Mouse (Mus musculus) c-Kit-positive CD71-negative TER-119-negative erythroid progenitor cells, embryonic 14.5 days (primary cell): ENCODE data around the gene Pfkm.

ENCODE experiments used
- DNase-seq: peaks from one replicate; pipeline ENCODE4 v3.0.0-alpha.2; 2013; ENCODE audit warnings: low read depth

Pfkm gene

DNA sequence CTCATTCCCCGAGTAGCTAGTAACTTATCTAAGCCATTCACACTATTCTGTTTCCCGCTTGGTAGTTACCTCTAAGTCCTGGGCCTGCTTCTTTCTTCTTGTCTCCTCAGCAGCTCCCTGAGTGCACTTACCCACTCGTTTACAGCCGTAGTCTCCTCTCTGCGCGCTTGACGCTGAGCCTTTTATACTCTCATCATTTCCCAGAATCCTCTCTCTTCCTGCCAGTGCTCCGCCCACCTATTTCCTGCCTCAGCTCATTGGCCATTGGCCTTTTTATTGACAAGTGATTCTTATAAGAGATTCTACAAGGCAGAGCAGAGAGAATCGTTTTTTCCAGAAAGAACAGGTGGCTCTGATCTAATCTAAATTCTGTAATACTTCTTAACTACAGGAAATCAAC, 6.1 kb downstream of the Pfkm start:
- DNase-seq = no peak

DNA sequence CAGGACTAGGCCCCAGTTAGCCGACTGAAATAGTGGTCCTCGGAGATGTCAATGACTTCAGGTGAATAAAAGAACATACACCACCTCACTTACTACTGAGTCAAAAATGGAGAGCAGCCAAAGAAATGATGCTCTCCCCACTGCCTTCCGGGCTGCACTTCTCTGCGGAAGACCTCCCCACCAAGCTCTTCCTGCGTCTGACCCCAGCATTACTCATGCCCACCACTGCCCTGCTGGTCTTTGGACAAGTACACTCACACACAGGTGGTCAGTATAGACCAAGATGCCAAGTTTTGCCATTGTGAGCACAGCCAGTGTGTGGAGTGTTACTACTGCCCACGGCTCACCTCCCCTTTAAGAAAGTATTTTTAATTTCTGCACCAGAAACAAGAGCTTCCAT, 10.0 kb downstream of the Pfkm start:
- DNase-seq = no peak

DNA sequence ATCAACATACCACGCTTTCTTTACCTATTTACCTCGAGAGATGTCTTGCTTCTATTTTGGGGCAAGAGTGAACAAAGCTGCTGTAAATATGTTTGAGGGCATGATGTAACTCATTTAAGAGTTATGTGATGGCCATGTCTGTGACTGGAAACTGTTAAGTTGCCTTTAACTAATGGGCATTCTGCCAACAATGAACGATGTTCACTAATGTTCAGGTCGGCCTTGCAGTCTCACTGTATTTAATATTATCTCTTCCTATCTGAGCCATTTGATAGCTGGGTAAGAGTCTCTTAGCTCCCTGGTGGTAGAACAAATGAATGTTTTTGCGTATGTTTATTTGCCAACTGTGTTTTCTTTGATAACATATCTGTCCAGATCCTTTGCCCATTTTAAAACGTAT, 14.1 kb downstream of the Pfkm start:
- no peak for DNase-seq

DNA sequence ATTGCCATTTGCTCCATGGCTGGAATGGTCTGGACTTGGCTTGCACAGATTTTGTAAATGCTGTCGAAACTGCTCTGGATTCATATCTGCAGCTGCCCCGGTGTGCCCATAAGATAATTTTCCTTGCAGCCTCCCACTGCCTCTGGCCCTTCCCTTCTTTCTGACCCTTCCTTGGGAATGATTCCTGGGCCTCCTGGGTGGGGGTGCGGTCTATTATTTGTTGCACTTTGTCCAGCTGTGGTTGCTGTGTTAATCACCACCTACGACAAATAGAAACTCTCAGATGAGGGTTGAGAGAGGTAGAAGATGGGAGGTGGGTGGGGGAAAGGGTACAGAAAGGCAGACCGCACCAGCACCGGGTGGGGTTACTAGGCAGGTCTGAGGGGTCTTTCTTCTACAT, 14.8 kb downstream of the Pfkm start:
- DNase-seq = no peak

DNA sequence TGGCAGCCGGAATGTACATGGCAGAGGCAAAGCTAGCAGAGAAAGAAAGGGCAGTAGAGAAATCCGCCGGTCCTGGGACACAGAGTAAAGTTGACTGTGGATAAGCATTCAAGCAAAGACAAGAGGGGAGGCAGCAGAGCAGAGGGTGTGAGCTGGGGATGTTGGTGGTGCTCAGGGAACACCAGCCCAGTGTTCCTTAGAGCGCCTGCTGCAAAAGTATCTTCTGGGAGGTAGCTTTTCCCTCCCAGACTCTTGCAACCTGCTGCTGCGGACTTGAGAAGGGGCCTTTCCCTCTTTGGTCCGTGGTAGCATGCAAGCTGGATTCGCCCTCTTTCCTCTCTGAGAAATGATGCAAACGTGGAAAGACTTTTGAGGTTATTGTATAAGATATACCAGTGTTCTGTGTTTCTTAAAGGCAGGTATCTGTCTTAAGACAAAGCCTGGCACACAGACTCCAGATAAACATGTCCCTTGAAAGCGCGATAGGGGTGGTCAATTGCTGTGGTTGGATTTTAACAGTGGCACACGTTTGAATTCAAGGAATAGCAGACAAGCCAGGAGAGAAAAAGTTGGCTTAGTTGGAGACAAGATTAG, 15.4 kb downstream of the Pfkm start:
- DNase-seq = no peak

DNA sequence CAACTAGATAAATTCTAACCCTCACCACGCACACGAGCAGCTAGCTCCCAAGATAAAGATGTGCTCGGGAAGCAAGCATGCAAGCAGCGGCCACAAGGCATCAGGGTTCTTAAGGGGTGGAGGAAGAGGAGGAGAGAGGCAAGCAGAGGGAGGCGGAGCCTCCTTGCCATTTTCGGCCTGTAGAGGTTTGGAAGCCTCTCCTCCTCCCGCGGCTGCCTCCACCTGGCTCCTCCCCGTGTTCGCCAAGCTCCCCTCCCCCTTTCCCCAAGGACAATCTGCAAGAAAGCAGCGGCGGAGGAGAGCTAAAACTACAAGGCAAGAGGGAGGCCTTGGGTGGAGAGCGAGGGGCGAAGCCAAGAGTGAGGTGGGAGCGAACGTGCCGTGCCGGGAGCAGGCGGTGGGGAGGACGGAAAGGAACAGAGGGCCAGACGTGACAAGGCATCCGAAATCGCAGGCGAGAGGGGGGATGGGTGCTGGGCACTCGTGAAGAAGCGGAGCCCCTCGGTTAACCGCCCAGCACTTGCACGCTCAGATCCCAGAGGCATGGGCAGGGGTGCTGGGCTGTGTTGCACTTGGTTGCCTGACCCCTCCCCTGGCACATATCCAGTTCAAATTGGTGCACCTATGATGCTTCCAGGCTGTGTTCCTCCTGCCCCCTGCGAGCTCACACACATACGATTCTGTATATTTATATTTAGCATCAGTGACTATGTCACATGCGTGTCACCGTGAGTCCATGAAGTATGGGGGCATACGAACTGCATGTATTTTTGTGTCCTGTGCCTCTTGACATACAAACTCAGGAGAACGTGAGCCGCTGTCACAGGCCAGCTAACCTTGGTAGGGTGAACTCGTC, 16.1 kb downstream of the Pfkm start:
- peak; percentile 56 for DNase-seq

DNA sequence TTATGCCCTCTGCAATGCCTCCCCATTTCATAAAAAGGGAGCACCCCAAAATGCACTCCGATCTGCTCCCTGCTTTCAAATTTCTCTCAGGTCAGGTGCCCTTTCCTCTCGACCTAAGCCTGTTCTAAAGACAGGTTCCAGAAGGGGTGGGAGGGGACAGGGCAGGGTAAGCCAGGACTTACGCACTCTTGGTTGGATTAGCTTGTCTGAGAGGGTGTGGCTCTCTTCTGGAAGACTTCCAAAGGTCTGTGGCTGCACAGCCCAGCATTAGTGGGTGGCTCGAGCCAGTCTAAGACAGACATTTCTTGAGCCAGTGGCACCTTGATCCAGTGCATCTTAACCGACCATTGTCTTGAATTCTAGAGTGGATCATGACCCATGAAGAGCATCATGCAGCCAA, 19.4 kb downstream of the Pfkm start:
- no peak for DNase-seq

DNA sequence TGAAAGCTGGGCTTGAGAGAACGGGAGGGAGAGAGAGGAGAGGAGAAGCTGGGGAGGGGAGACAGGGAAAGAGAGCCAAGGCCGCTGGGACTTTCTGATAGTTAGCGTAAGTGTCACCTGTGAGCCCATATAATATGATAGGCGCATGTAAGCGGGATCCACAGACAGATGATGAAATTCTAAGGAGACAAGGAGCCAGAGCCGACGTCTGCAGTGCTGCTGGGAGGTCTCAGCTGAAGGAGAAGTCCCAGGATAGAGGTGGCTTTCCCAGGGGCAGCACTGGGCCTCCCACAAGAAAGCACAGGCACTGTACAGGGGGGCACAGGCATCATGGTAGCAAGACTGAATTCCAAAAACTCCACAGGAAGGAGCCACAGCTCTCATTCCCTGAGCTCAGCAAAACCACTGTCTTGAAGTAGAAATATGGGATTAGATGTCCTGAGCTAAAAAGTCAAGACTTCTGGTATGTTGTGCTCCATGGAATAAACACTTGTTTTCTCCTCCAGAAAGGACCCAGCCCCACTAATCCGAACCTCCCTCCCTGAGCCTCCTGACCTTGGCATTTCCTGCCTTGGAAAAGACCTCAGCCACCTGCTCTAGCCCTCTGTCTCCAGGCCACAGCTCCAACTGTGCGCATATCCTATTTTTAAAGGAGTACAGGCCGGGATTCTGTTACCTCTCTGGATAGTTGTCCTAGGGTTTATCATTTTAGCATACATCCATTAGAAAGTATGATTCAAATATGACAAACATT, 21.9 kb downstream of the Pfkm start:
- no peak for DNase-seq

DNA sequence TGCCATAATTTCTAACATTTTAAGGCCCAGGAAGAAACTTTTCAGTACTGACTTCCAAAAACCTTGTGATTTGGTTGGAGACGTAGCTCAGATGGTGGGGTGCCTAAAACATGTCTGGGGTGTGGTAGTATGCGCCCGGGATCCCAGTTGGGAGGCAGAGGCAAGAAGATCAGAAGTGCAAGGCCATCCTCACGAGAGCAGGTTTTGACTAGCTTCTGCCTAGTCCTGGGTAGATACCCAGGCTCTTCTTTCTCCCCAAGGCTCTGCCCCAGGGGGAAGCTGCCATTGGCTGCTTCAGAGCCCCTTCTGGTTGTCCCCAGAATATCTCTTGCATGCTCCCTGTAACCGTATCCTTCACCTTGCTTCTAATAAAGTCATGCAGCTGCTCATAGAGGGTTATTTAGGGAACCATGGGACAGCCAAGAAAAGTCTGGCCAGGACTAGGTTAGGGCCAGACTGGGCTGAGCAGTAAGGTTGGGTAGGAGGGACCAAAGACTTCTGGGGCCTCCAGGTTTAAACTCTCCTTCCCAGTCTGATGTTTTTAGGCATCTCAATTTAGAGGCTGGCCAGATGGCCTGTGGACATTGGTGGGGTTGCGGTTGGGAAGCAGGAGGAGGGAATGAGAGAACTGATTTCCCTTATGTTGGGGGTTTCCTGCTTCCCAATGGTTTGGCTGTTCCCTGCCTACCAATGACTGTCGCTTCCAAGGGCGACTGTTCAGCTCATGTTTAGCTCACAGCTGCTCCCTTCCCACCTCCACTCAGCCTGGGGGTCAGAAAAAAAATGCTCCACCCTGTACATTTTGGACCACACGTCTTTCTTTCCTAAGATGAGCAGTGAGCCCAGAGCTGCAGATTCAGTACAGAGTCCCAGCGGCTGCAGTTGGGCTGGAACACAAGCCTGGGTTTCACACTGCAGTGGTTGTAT, 22.7 kb downstream of the Pfkm start:
- no peak for DNase-seq

DNA sequence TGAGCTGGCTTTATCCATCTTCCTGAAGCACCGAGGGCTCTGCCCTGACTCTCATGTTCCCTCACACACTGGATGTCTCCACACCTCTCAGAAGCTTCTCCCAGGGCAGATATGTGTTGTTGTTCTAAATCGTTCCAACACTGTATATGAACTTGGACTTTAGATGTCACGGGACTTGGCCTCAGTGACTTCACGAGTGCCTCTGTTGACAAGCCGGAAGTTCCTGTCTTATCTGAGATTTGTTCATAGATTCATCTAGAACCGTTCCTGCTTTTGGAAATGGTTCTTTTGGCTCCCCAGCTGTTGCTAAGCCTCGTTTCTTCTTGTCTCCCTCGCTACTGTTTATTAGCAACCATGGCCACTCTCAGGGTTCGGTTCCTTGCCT, 23.4 kb downstream of the Pfkm start:
- DNase-seq = no peak

DNA sequence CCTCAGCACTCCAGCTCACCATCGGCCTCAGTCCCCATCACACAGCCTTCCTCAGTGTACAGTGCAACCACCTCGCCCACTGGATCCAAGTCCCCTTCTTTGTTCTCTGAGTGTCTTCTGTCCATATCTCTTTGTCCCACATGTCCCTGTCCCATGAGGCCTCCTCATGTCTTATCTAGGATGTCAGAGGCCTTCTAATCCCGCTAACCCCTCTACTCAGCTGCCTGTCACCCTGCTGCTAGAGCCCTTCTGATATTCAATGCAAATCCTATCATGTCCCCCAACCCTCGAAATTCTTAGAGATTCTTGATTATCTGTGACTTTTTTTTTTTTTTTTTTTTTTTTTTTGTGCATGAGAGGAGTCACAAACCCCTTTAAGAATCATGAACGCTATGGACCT, 23.9 kb downstream of the Pfkm start:
- no peak for DNase-seq

DNA sequence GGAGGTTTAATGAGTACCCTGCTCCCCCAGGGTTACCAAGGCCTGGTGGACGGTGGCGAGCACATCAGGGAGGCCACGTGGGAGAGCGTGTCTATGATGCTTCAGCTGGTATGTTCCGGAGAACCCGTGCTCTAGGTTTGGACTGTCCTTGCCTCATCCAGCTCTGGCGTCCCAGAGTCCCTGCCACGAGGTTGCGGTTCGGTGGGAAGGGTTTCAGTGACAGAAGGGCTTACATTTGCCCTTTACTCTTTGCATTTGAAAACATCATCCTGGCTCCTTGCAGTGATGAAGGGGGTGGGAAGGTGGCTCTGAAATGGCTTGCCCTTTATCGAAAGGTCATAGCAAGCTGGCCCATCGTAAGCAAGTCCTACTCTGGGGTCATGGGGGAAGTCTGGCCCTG, 27.0 kb downstream of the Pfkm start:
- no peak for DNase-seq

DNA sequence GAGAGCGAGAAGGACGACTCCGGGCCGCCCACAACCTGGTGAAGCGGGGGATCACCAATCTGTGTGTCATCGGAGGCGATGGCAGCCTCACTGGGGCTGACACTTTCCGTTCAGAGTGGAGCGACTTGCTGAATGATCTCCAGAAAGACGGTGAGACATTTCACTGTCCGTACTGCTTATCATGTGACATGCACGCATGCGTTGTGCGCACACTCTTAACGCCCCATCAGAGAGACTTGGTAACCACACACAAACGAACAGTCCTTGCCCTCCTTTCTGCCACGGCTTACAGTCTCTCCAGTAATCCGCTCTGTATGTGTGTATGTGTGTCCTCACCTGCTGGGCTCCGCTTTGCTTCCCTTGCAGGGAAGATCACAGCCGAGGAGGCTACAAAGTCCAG, 28.4 kb downstream of the Pfkm start:
- no peak for DNase-seq

DNA sequence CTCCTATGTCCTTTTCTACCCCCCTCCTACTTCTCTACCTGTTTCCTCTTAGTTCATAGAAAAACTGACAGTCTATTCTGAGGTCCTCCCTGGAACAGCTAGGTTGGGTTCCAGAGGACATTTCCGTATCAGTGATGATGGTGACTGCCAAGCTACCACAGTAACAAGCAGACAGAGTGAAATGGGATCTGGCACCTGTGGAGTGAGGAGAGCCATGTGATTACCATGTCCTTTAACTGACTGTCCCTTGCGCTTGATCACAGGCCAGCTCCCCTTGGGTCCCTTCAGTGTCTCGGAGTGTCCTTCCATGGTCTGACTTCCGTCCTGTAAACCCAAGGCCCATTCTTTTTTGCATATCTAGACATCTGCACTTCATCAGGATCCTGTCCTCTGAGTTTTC, 38.6 kb downstream of the Pfkm start:
- no peak for DNase-seq

DNA sequence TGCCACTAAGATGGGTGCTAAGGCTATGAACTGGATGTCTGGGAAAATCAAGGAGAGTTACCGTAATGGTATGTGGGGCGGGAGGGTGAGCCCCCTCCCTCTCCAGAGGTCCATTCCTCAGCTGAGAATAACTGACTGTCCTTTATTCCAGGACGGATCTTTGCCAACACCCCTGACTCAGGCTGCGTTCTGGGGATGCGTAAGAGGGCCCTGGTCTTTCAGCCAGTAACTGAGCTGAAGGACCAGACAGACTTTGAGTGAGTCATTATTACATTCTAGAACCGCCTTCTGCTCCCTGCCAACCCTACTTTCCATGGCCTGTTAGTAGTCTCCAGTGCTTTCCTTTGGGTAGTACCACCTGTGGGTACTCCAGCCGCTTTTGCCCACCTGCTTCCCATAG, 39.1 kb downstream of the Pfkm start:
- no peak for DNase-seq

DNA sequence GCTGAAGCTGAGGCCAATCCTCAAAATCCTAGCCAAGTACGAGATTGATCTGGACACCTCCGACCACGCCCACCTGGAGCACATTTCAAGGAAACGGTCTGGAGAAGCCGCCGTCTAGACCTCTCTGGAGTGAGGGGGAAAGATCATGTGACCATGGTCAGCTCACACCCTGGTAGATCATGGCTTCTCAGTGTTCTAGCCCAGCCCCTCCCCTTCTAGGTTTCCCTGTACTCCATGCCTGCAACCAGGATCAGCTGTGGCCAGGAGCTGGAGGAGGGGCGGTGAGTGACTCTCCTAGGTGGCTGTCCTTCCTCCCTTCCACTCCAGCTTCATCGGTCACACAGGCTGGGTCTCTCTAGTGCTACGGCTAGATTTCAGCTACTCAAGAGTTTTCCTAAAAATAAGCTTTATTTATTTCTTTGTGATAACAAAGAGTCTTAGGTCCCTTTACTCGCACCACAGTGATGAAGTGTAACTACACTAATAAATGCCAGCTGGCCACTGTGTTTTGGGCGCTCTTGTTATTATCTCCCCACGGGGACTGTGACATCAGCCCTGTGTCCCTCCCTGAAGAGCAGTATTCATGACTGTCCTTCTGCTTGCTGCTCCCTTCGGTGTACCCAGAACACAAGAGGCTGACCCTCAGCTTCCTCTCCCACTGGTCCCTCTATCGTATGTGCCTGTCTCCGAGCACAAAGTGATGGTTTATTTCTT, 39.7 kb downstream of the Pfkm start:
- DNase-seq = no peak

DNA sequence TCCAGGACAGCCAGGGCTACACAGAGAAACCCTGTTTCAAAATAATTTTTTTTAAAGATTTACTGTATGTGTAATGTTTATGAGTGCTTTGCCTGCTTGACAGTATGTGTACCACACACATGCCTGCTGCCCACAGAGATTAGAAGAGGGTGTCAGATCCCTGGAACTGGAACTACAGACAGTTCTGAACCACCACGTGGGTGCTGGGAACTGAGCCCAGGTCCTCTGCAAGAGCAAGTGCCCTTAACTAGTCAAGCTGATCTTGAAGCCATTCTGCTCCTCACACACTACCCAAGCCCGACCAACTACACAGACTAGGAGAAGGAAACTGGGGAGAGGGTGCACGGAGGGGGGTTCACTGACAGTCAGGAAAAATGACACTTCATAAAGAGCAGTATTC, 41.1 kb downstream of the Pfkm start:
- DNase-seq = no peak

DNA sequence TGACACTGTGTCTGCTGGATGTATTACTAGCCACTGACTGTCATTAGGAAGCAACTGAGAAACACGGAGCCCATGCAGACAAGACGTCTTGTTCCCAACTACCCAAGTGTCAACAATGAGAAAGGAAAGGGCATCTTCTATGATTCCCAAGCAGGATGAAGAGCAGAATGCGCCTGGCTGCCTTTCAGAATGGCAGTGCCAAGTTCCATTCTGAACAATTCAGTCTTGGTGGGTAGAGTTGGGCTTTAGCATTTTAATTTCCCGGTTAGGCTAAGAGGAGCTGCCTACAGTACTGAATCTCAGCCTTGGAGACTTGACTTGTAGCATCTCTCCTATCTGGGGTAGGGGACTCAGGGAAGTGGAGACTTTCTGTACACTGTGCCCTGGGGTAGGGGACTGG, 41.6 kb downstream of the Pfkm start:
- no peak for DNase-seq

DNA sequence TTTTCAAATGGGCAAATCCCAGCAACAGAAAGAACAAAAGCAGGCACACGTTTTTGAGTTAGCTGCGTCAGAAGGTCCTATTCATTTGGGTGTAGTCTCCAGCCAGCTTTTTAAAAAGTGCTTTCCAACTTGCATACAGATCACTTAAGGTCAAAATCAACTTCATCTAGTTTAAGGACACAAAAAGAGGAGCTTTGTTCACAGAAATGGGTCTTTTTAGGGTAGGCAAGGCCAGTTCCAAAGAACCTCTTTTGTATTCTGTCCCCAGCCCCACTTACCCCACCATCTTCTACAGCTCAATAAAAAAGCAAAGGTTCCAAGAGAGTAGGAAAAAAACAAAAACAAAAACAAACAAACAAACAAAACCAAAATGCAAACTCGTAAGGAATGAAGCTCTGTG, 42.3 kb downstream of the Pfkm start:
- DNase-seq = no peak

DNA sequence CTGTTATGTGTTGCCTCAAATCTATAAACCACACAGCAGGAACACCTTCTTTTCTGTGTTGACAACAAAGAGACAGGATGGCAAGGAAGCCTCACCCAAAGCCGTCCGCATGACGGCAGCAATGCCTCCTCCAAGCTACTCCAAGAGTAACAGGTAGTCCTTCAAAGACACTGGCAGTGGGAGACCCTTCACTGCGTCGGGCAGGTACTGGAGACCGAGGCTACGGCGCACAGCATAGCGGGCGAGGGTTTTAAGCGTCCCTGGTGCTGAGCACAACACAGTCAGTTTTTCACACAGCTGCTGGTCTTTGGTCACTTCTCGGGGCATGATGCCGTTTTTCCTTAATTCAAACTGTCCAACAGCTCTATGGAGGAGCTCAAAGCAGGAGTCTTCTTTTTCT, 43.3 kb downstream of the Pfkm start:
- DNase-seq = no peak

DNA sequence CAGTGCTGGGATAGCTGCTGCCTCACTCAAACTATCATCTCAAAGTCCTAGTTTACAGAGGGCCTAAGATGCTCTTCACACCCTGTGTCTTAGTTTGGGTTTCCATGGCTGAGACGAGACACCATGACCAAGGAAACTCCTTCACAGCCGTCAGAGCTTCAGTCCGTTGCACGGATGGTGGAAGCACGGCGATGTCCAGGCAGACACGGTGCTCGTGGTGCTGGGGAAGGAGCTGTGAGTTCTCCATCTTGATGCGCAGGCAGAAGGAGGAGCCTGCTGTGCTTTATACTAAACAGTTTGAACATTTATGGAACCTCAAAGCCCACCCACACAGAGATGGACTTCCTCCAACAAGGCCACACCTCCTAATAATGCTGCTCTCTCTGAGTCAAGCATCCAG, 44.5 kb downstream of the Pfkm start:
- DNase-seq = no peak

DNA sequence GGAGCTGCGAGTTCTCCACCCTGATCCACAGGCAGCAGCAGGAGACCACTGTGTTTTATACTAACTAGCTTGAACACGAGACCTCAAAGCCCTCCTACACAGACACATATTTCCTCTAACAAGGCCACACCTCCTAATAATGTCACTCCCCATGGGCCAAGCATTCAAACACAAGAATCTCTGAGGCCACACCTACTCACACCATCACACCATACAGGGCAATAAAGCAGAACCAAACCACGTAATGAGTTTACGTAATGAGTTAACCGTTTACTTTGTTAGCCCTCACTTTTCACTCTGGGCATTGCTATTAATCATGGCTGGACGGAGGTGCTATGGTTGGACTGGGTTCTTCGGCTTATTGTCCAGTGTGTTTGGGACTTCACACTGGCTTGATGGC, 47.4 kb downstream of the Pfkm start:
- DNase-seq = no peak
